Mouse (Mus musculus): ENCODE measurements around the gene Tmem203. TPM values are rescaled to one million over a fixed set of nuclear protein-coding genes. Genes with fewer than 3 reads are reported as not detected.

Tmem203 gene
- polyA plus RNA-seq (2014; fragmentation: Nextera tagmentation; extraction: Ambion mirVana), result 18.0 and 19.2 TPM in 2 replicates

GRCm38 (mm10) chr2:25255284-25255779 is at the start of gene Tmem203:
Gene Tmem203, plus strand, starts transcription at chr2:25255439.
- DNase-seq (ENCODE audit: low spot score), result peak; percentile 99
- peaks cover 10% of the 10 kb centered on the region; the same call in 1 of the 2 replicates for H3K36me3 ChIP-seq (ENCODE audit: control insufficient read depth, insufficient read depth, low read length)
- peak within 1 kb of the TSS; percentile 81 for H3K9ac ChIP-seq (ENCODE audit: low read length)
- peak within 1 kb of the TSS; percentile 83 for H3K27ac ChIP-seq (ENCODE audit: low read depth)
- H3K27me3 ChIP-seq (replicated peaks; ENCODE audit: control insufficient read depth, insufficient read depth, low read length), result no peaks in the 10 kb centered on the region
- peak; percentile 89 for ATAC-seq (replicated peaks; ENCODE audit: low FRiP score, low TSS enrichment, low read depth)
- H3K4me3 ChIP-seq (ENCODE audit: low read depth, low read length), result peak within 1 kb of the TSS; percentile 81
- no peaks in the 10 kb centered on the region for H3K9me3 ChIP-seq (ENCODE audit: control insufficient read depth, low read length)
- under 1% methylated on average over 39 of the region's 39 CpGs for WGBS
- peak within 1 kb of the TSS; percentile 82 for H3K4me2 ChIP-seq (ENCODE audit: low read length)
- peaks cover 11% of the 10 kb centered on the region for H3K4me1 ChIP-seq (replicated peaks; ENCODE audit: control insufficient read depth, insufficient read depth, low read length)

GRCm38 (mm10) chr2:25207593-25207992 is 47.6 kb upstream of the Tmem203 start:
- Histone ChIP-seq H3K27me3 (replicated peaks; ENCODE audit: control insufficient read depth, insufficient read depth, low read length) (no peaks in the 10 kb centered on the region), H3K9ac (ENCODE audit: low read length) (no peak overlapping the region), H3K4me1 (replicated peaks; ENCODE audit: control insufficient read depth, insufficient read depth, low read length) (peaks cover 15% of the 10 kb centered on the region), H3K4me3 (ENCODE audit: low read depth, low read length) (no peak overlapping the region), H3K36me3 (ENCODE audit: control insufficient read depth, insufficient read depth, low read length) (peaks cover 71% of the 10 kb centered on the region), H3K27ac (ENCODE audit: low read depth) (no peak overlapping the region), H3K9me3 (ENCODE audit: control insufficient read depth, low read length) (no peaks in the 10 kb centered on the region), H3K4me2 (ENCODE audit: low read length) (no peak overlapping the region)
- WGBS, result 100% methylated on average over 1 of the region's 1 CpGs
- DNase-seq (ENCODE audit: low spot score) (no peak), ATAC-seq (replicated peaks; ENCODE audit: low FRiP score, low TSS enrichment, low read depth) (no peak)

- H3K27ac ChIP-seq (ENCODE audit: low read depth), result peak overlapping the region; percentile 83
- under 1% methylated on average over 24 of the region's 24 CpGs for WGBS
- peak overlapping the region; percentile 95 for H3K4me2 ChIP-seq (ENCODE audit: low read length)
- ATAC-seq (replicated peaks; ENCODE audit: low FRiP score, low TSS enrichment, low read depth), result no peak
- H3K4me1 ChIP-seq (replicated peaks; ENCODE audit: control insufficient read depth, insufficient read depth, low read length), result peaks cover 15% of the 10 kb centered on the region
- peak overlapping the region; percentile 99 for H3K4me3 ChIP-seq (ENCODE audit: low read depth, low read length)
- DNase-seq (ENCODE audit: low spot score), result peak; percentile 63
- H3K36me3 ChIP-seq (ENCODE audit: control insufficient read depth, insufficient read depth, low read length), result peaks cover 40% of the 10 kb centered on the region
- no peaks in the 10 kb centered on the region for H3K27me3 ChIP-seq (replicated peaks; ENCODE audit: control insufficient read depth, insufficient read depth, low read length)
- peak overlapping the region; percentile 89 for H3K9ac ChIP-seq (ENCODE audit: low read length)
- H3K9me3 ChIP-seq (ENCODE audit: control insufficient read depth, low read length), result no peaks in the 10 kb centered on the region
Measured at GRCm38 (mm10) chr2:25210686-25211085, 44.6 kb upstream of the Tmem203 start.

GRCm38 (mm10) chr2:25211121-25211670 is 44.0 kb upstream of the Tmem203 start, which contains the start of gene Nelfb:
Gene Nelfb, minus strand, starts transcription at chr2:25211489.
- H3K27me3 ChIP-seq (replicated peaks; ENCODE audit: control insufficient read depth, insufficient read depth, low read length), result no peaks in the 10 kb centered on the region
- ATAC-seq (replicated peaks; ENCODE audit: low FRiP score, low TSS enrichment, low read depth) (peak; percentile 92), DNase-seq (ENCODE audit: low spot score) (peak; percentile 98)
- no peaks in the 10 kb centered on the region for H3K9me3 ChIP-seq (ENCODE audit: control insufficient read depth, low read length)
- peak within 1 kb of the TSS; percentile 89 for H3K9ac ChIP-seq (ENCODE audit: low read length)
- 1% methylated on average over 41 of the region's 44 CpGs for WGBS
- peaks cover 15% of the 10 kb centered on the region for H3K4me1 ChIP-seq (replicated peaks; ENCODE audit: control insufficient read depth, insufficient read depth, low read length)
- H3K27ac ChIP-seq (ENCODE audit: low read depth), result peak within 1 kb of the TSS; percentile 83
- H3K4me3 ChIP-seq (ENCODE audit: low read depth, low read length), result peak within 1 kb of the TSS; percentile 99
- peak within 1 kb of the TSS; percentile 95 for H3K4me2 ChIP-seq (ENCODE audit: low read length)
- peaks cover 35% of the 10 kb centered on the region for H3K36me3 ChIP-seq (ENCODE audit: control insufficient read depth, insufficient read depth, low read length)

- 63% methylated on average over 23 of the region's 23 CpGs for WGBS
- DNase-seq (ENCODE audit: low spot score) (no peak), ATAC-seq (replicated peaks; ENCODE audit: low FRiP score, low TSS enrichment, low read depth) (no peak)
- peaks cover 15% of the 10 kb centered on the region for H3K4me1 ChIP-seq (replicated peaks; ENCODE audit: control insufficient read depth, insufficient read depth, low read length)
- 0 out of 2 replicates have a peak, but pooled peaks cover 4% of the 10 kb centered on the region for H3K27me3 ChIP-seq (replicated peaks; ENCODE audit: control insufficient read depth, insufficient read depth, low read length)
- peaks cover 15% of the 10 kb centered on the region for H3K36me3 ChIP-seq (ENCODE audit: control insufficient read depth, insufficient read depth, low read length)
- no peak overlapping the region for H3K4me3 ChIP-seq (ENCODE audit: low read depth, low read length)
- H3K4me2 ChIP-seq (ENCODE audit: low read length), result no peak overlapping the region
- H3K9ac ChIP-seq (ENCODE audit: low read length), result no peak overlapping the region
- no peaks in the 10 kb centered on the region for H3K9me3 ChIP-seq (ENCODE audit: control insufficient read depth, low read length)
- no peak overlapping the region for H3K27ac ChIP-seq (ENCODE audit: low read depth)
Measured at GRCm38 (mm10) chr2:25213266-25213865, 41.9 kb upstream of the Tmem203 start.

GRCm38 (mm10) chr2:25214444-25214843 is 40.8 kb upstream of the Tmem203 start, which contains the start of gene Stpg3:
Gene Stpg3, minus strand, starts transcription at chr2:25214637.
- no peak within 1 kb of the TSS for H3K27ac ChIP-seq (ENCODE audit: low read depth)
- no peak for DNase-seq (ENCODE audit: low spot score)

GRCm38 (mm10) chr2:25217666-25218065 is 37.6 kb upstream of the Tmem203 start:
- H3K4me2 ChIP-seq (ENCODE audit: low read length), result no peak overlapping the region
- ATAC-seq (replicated peaks; ENCODE audit: low FRiP score, low TSS enrichment, low read depth) (no peak), DNase-seq (ENCODE audit: low spot score) (no peak)
- WGBS, result 53% methylated on average over 2 of the region's 2 CpGs
- no peak overlapping the region for H3K9ac ChIP-seq (ENCODE audit: low read length)
- H3K4me1 ChIP-seq (replicated peaks; ENCODE audit: control insufficient read depth, insufficient read depth, low read length), result no peaks in the 10 kb centered on the region
- no peak overlapping the region for H3K4me3 ChIP-seq (ENCODE audit: low read depth, low read length)
- 0 out of 2 replicates have a peak, but pooled peaks cover 4% of the 10 kb centered on the region for H3K27me3 ChIP-seq (replicated peaks; ENCODE audit: control insufficient read depth, insufficient read depth, low read length)
- peaks cover 9% of the 10 kb centered on the region; the same call in 1 of the 2 replicates for H3K36me3 ChIP-seq (ENCODE audit: control insufficient read depth, insufficient read depth, low read length)
- no peak overlapping the region for H3K27ac ChIP-seq (ENCODE audit: low read depth)
- no peaks in the 10 kb centered on the region for H3K9me3 ChIP-seq (ENCODE audit: control insufficient read depth, low read length)

More at GRCm38 (mm10) chr2:25214444-25214843, 40.8 kb upstream of the Tmem203 start, which contains the start of gene Stpg3:
- Histone ChIP-seq H3K4me1 (replicated peaks; ENCODE audit: control insufficient read depth, insufficient read depth, low read length) (peaks cover 15% of the 10 kb centered on the region), H3K9me3 (ENCODE audit: control insufficient read depth, low read length) (no peaks in the 10 kb centered on the region), H3K27me3 (replicated peaks; ENCODE audit: control insufficient read depth, insufficient read depth, low read length) (0 out of 2 replicates have a peak, but pooled peaks cover 4% of the 10 kb centered on the region), H3K36me3 (ENCODE audit: control insufficient read depth, insufficient read depth, low read length) (peaks cover 6% of the 10 kb centered on the region; the same call in 1 of the 2 replicates), H3K4me2 (ENCODE audit: low read length) (no peak within 1 kb of the TSS), H3K4me3 (ENCODE audit: low read depth, low read length) (no peak within 1 kb of the TSS), H3K9ac (ENCODE audit: low read length) (no peak within 1 kb of the TSS)
- no peak for ATAC-seq (replicated peaks; ENCODE audit: low FRiP score, low TSS enrichment, low read depth)
- WGBS, result 61% methylated on average over 3 of the region's 3 CpGs

GRCm38 (mm10) chr2:25218445-25218844 is 36.8 kb upstream of the Tmem203 start, which contains the start of gene Fam166a:
Gene Fam166a, plus strand, starts transcription at chr2:25218745.
- H3K27ac ChIP-seq (ENCODE audit: low read depth), result no peak within 1 kb of the TSS
- DNase-seq (ENCODE audit: low spot score) (no peak), ATAC-seq (replicated peaks; ENCODE audit: low FRiP score, low TSS enrichment, low read depth) (no peak)
- H3K9me3 ChIP-seq (ENCODE audit: control insufficient read depth, low read length), result no peaks in the 10 kb centered on the region
- no peak within 1 kb of the TSS for H3K4me3 ChIP-seq (ENCODE audit: low read depth, low read length)
- peaks cover 2% of the 10 kb centered on the region for H3K4me1 ChIP-seq (replicated peaks; ENCODE audit: control insufficient read depth, insufficient read depth, low read length)
- H3K4me2 ChIP-seq (ENCODE audit: low read length), result no peak within 1 kb of the TSS
- H3K36me3 ChIP-seq (ENCODE audit: control insufficient read depth, insufficient read depth, low read length), result peaks cover 9% of the 10 kb centered on the region; the same call in 1 of the 2 replicates
- H3K27me3 ChIP-seq (replicated peaks; ENCODE audit: control insufficient read depth, insufficient read depth, low read length), result 0 out of 2 replicates have a peak, but pooled peaks cover 4% of the 10 kb centered on the region
- no peak within 1 kb of the TSS for H3K9ac ChIP-seq (ENCODE audit: low read length)
